Mouse (Mus musculus): Measurements from ENCODE around the gene Vasp.

GRCm38 (mm10) chr7:19265928-19266822 is 5.4 kb downstream of the Vasp start:
- TF ChIP-seq CTCF (IDR thresholded peaks at IDR 0.05; ENCODE audit: borderline replicate concordance, insufficient read depth, low read depth, low read length) (no peak), POLR2A (IDR thresholded peaks at IDR 0.05; ENCODE audit: borderline replicate concordance, insufficient read depth, low read length) (no peak)

Data from cerebellum, adult 2 months (tissue).